Mouse (Mus musculus) megakaryocyte, embryonic 14.5 days (primary cell): ENCODE data around the gene Snx29.

ENCODE experiments used
- FLI1 ChIP-seq: IDR thresholded peaks from 2 replicates; pipeline ENCODE4 v1.6.1; 2012; ENCODE audit warnings: low read length, inconsistent platforms, mixed read lengths
- GATA1 ChIP-seq: IDR thresholded peaks from 3 replicates; pipeline ENCODE4 v1.6.1; 2012; ENCODE audit warnings: mixed read lengths, low read length, inconsistent platforms, borderline replicate concordance

DNA sequence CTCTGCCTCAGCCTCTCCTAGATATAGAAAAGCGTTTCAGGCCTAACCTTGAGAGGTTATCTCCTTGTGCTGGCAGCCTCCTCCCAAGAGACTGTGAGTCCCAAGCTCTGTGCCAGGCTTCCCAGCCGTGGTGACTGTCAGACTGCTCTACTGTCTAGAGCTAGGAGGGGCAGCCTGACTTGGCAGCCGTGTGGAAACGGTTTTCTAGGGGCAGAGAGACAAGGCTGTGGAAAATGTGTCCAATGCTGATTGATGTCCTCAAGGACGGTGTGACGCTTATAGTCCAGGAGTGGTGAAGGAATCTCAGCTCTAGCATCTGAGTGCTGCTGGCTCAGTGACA is 348.2 kb downstream of the Snx29 start:
- no peak for TF ChIP-seq FLI1
- TF ChIP-seq GATA1 = no peak
